Mouse (Mus musculus) lung, postnatal 14 days (tissue): Measurements from ENCODE around the gene Gpx4.
"Not testable (repeated sequence)": the region's sequence is repeated elsewhere in the genome, so short reads cannot be mapped to it uniquely, and the experiment has no call there.

Source experiments
- DNase-seq: peaks from one replicate; pipeline ENCODE4 v3.0.0; 2021

Gpx4 gene

DNA sequence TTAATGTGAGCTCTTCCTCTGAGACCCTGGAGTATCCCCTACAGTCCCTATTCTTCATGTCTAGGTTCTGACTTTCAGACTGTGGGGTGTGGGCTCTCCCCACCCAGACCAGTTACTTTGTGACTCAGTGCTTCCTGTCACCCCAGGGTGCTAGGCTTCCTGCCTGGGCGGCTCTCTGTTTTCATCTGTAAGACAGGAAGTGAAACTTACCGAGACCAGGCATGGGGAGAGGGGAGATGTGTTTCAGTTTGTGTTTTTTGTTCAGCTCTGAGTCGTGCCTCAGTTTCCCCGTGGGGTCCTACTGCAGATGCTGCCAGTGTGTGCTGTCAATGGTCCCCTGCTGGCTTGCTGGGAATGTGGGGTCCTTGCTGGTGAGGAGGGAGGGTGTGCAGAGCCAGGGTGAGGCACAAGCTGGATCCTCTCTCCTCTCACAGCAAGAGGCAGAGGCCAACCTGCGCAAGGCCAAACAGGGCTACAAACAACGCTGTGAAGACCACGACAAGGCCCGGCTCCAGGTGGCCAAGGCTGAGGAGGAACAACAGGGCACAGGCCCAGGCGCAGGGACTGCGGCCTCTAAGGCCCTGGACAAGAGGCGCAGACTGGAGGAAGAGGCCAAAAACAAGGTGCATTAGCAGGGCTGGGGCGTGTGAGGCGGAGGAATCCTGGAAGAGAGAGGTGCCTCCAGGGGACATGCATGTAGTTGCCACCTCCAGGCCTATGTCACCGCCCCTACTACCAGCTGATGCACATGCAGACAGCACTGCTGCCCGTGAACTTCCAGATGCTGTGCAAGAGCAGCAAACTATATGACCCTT is 22.5 kb upstream of the Gpx4 start:
- no peak for DNase-seq

- DNase-seq: no peak
These were observed 22.0 kb upstream of the Gpx4 start for GRCm38 (mm10) chr10:80025044-80025347.

DNA sequence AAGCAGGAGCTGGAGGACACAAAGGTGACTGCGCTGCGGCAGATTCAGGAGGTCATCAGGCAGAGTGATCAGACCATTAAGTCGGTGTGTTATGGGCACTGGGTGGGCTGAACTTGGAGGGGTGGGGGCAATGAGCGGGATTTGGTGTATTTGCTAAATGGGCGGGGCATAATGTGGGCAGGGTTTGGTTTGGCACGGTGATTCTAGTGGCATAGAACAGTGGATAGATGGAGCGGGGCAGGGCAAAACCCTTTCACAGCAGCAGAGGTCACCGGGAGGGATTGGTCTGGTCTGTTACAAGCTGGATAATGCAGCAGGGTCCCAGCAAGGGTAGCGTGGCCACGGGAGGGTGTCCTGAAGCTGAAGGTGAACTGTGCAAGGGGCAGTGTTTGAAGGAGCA is 21.5 kb upstream of the Gpx4 start:
- no peak for DNase-seq

DNA sequence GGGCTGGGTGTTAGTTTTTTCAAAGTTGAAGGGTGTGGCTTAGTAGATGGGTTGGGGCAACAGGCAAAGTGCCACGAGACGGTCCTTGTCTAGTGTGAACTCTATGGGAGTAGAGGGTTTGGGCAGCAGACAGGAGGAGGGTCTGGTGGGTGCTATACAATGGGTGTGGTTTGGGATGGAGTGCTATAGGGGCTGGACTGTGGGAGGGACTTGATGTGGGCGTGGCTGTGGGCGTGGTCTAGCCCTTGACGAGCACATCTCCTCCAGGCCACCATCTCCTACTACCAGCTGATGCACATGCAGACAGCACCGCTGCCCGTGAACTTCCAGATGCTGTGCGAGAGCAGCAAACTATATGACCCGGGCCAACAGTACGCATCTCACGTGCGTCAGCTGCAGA is 21.1 kb upstream of the Gpx4 start:
- DNase-seq: no peak

DNA sequence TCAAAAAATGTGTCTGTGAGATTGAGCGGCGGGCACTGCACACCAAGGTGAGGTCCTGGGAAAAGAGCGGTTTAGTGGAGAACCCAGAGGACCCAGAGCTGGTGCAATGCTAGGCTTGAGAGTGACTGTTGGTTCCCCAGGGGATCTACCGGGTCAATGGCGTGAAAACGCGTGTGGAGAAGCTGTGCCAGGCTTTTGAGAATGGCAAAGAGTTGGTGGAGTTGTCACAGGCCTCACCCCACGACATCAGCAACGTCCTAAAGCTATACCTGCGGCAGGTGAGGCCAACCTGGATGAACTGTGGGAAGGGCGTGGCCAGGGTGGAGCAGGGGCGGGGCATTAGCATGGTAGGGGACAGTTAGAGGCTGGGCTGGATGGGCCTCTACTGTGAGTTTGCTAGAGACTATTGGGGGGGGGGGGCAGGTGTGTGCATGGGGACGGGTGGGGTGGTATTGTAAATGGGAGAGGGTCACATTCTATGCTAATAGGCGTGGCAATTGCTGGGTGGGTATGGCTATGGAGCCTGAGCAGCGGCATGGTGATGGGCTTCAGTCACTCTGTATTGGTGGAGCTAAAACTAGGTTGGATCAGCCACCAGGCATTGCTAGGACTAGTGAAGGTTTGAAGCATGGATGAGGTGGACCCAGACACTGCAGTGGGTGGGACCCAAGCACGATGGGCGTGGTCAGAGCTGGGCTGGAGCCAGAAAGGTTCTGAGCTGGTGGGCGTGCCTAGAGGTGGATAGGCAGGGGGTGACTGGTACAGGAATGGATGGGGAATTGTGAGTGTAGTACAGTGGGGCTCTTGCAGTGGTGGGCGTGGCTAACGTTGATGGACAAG is 19.1 kb upstream of the Gpx4 start:
- no peak for DNase-seq

DNA sequence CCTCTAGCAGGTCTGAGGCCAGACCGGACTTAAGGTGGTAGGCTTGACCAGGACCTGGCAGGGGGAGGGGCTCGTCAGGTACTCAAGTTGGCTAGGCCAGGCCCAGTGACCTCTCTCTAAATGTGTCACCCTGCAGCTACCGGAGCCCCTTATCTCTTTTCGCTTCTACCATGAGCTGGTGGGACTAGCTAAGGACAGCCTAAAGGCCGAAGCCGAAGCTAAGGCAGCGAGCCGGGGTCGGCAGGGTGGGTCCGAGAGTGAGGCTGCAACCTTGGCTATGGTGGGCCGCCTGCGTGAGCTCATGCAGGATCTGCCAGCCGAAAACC is 18.5 kb upstream of the Gpx4 start:
- no peak for DNase-seq

DNA sequence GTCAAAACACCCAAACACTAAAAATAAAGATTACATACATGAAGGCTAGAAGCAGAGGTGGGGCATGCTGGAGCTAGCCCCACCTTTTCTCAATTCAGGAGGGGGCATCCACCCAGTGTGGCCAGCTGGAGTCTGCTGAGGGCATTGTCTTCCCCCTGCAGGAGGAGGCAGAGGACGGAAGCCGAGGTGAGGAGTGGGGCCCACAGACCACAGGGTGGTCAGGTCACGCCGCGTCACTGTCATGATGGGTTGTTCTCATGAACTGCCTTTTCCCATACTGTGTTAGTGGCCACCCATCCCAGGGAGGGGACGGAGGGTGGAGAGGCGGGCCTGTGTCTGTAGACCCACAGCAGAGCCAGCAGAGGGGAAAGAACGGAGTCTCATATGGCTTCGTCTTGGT is 16.8 kb upstream of the Gpx4 start:
- no peak for DNase-seq

- DNase-seq: no peak
These were observed 16.2 kb upstream of the Gpx4 start for GRCm38 (mm10) chr10:80030736-80031135.

- DNase-seq: peak; percentile 81
These were observed 14.0 kb upstream of the Gpx4 start for GRCm38 (mm10) chr10:80032799-80033480.

DNA sequence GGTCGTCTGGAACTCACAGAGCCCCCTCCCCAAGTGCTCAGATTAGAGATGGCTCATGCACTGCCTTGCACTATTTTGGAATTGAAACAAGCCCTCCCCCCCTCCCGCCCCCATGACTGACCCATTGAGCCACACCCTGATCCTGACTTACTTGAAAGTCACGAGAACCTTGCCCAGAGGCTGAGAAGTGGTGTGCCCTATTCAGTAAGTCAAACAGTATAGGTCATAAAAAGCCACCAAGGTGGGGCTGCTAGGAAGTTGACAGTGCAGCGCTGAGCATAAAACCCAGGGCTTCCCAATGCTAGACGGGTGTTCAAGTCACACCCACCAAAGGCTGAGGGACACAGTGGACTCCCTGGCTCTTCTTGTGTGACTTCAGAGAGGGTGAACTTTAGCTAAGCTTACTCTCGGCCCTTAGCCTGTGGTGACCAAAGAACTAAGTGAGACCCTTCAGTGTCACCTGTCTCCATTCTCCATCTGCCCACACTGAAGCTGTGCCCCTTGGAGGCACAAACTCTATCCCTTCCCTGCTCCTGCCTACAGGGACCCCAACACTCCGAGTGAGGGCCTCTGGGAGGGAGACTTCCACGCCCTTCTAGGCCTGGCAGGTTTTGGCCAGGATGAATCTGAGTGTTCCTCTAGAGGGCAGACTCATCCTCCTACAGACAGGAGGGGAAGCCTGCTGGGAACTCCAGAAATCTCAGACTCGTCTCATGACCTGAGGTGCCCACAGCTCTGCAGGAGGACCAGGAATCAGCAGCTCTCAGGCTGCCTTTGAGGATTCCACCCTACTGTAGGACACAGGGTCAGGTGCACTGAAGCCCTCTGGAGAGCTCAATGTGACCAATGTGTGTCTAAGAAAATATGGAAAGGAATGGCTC is 13.2 kb upstream of the Gpx4 start:
- DNase-seq: peak; percentile 67

- DNase-seq: no peak
These were observed 11.8 kb upstream of the Gpx4 start for GRCm38 (mm10) chr10:80035148-80035547.

DNA sequence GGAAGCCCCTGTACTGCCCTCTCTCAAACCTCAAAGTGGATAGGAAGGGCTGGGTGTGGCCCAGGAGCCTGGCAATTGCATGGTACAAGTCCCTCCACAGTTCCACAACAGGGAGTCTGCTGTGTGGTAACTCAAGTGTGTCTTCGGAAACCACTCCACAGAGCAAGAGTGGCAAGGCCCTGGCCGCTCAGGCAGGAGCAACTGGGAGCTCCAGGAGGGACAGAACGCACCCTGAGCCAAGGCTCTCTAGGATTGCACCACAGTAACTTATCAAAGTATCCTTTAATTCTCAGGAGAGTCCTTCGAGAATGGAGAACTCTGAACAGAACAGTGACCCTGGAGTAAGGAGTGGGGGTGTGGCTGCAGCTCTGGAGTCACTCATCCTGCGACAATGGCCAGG is 11.3 kb upstream of the Gpx4 start:
- no peak for DNase-seq

GRCm38 (mm10) chr10:80036832-80037231 is 10.1 kb upstream of the Gpx4 start:
- no peak for DNase-seq

DNA sequence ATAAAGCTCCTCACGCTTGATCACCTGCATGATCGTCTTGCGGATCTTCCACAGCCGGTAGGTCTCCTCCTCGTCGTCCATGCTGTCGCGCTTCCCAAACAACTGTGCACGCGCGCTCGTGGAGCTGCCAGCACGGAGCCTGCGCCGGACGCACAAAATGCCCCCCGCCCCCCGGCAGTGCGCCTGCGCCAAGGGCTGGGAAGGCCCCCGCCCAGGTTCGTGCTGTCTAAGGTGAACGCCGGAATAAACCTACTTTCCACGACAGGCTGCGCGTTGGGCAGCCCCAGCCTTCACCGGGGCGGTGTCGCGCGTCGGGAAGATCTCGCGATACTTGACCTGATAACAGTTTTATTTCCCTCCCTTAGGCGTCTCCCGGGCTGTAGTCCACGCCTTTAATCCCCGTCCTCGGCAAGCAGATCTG is 7.4 kb upstream of the Gpx4 start, which contains the start of gene Polr2e:
Gene Polr2e (minus strand): TSS at position 237 of the 421 bp plus-strand sequence.
- DNase-seq: peak; percentile 97

DNA sequence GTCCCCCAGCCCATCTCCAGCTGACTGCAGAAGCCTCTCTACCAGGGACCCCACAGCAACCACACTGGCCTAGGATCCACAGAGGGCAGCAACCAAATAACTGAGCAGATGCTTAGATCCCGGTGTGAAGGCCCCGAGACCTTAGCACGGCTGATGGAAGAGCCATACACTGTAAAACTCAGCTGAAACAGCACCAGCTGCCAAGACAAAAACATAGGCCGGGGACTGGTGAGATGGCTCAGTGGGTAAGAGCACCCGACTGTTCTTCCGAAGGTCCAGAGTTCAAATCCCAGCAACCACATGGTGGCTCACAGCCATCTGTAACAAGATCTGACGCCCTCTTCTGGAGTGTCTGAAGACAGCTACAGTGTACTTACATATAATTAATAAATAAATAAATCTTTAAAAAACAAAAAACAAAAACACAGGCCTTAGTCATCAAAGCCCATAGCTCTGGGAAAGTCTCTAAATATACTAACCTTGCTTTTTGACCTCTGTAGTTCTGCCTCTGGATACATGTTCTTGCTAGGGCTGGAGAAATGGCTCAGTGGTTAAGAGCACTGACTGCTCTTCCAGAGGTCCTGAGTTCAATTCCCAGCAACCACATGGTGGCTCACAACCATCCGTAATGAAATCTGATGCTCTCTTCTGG is 5.4 kb upstream of the Gpx4 start:
- DNase-seq: not testable (repeated sequence)

DNA sequence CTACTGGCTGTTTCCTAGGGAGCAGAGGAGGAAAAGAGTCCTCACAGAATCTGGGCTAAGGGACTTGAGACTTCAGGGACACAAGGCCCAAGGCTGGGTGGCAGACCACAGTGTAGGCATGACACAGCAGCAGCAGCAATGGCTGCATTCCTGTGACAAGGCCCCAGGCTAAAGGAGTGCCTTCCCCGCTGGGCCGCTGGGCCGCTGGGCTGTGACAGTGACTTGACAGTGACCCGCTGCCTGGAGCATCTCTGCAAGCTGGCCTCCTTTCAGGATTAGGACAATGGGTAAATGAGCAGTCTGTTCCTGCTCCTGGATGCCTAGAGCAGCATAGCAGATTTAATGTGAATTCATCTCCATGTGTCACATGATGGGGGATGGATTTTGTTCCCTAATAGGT is 2.9 kb upstream of the Gpx4 start:
- DNase-seq: no peak

DNA sequence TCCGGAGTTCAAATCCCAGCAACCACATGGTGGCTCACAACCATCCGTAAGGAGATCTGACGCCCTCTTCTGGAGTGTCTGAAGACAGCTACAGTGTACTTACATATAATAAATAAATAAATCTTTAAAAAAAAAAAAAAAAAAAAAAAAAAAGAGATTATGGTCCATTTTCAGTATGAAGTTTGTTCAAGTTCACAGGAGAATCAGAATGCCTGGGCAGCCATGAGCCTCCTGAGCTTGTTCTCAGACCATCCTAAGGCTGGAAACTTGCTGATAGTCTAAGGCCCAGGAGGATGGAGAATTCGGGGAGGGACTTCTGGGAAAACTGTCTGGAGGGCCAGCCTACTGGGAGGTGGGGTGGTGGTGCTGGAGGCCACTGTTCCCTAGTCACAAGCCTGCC is 1.6 kb upstream of the Gpx4 start:
- DNase-seq: not testable (repeated sequence)

GRCm38 (mm10) chr10:80045766-80046165 is 1.2 kb upstream of the Gpx4 start:
- DNase-seq: no peak

GRCm38 (mm10) chr10:80048396-80048795 is 1.4 kb downstream of the Gpx4 start:
- no peak for DNase-seq

DNA sequence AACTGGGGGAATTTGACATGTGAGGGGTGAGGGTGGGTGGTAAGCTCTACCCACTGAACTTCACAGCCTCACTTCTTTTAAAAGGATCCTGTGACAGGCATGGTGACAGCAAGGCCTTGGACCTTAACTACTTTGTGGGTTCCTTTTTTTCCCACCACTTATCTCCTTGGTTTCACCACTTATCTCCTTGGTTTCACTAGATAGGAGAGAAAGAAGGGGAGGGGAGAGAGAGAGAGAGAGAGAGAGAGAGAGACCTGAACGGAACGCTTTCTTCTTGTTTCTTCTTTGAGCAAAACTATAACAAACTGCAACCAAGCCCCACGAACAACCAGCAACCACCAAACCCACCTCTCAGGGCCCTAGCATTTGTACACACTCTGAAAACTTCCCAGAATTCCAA is 1.9 kb downstream of the Gpx4 start:
- no peak for DNase-seq

GRCm38 (mm10) chr10:80050244-80050643 is 3.3 kb downstream of the Gpx4 start:
- DNase-seq: no peak

- DNase-seq: no peak
These were observed 4.1 kb downstream of the Gpx4 start for GRCm38 (mm10) chr10:80050885-80051617.
